Mouse (Mus musculus) adrenal gland, postnatal 10 days (tissue): ENCODE measurements around the gene Aipl1. TPM values are rescaled to one million over a fixed set of nuclear protein-coding genes. Genes with fewer than 3 reads are reported as not detected.

Experiments used
- DNase-seq: peaks from one replicate; pipeline ENCODE4 v3.0.0; 2021; ENCODE audit warnings: mixed read lengths
- total RNA-seq, 2 experiments: library from RNA; stranded (reverse); gene quantifications; 2 replicates each; pipeline ENCODE4 v1.2.3; 2021

Gene Aipl1
- total RNA-seq, 2 experiments from 2014 or later: 0.27 to 0.33 TPM

GRCm38 (mm10) chr11:72050168-72050894 lies 13.0 kb upstream of the Aipl1 start:
- peak; percentile 26 for DNase-seq

GRCm38 (mm10) chr11:72049171-72049759 lies 12.0 kb upstream of the Aipl1 start:
- DNase-seq: no peak

GRCm38 (mm10) chr11:72048730-72049129 lies 11.4 kb upstream of the Aipl1 start:
- DNase-seq: no peak

- peak; percentile 32 for DNase-seq
Measured at GRCm38 (mm10) chr11:72044231-72044630, 6.9 kb upstream of the Aipl1 start.

- peak; percentile 45 for DNase-seq
Measured at GRCm38 (mm10) chr11:72042631-72043030, 5.3 kb upstream of the Aipl1 start.

GRCm38 (mm10) chr11:72041768-72042607 lies 4.7 kb upstream of the Aipl1 start, which contains the start of gene Pimreg:
Pimreg (plus strand) TSS chr11:72042032.
- DNase-seq: peak; percentile 90

GRCm38 (mm10) chr11:72041290-72041767 lies 4.0 kb upstream of the Aipl1 start:
- no peak for DNase-seq

GRCm38 (mm10) chr11:72039599-72040386 lies 2.5 kb upstream of the Aipl1 start:
- no peak for DNase-seq

- peak; percentile 80 for DNase-seq
Measured at GRCm38 (mm10) chr11:72037996-72038395, 687 bp upstream of the Aipl1 start.

- no peak for DNase-seq
Measured at GRCm38 (mm10) chr11:72032589-72032988, 4.7 kb downstream of the Aipl1 start.

GRCm38 (mm10) chr11:72032091-72032490 lies 5.2 kb downstream of the Aipl1 start:
- no peak for DNase-seq

GRCm38 (mm10) chr11:72031353-72031752 lies 6.0 kb downstream of the Aipl1 start:
- DNase-seq: no peak

- peak; percentile 61 for DNase-seq
Measured at GRCm38 (mm10) chr11:72029143-72029542, 8.2 kb downstream of the Aipl1 start.

- no peak for DNase-seq
Measured at GRCm38 (mm10) chr11:72027836-72028235, 9.5 kb downstream of the Aipl1 start.

GRCm38 (mm10) chr11:72026516-72026915 lies 10.8 kb downstream of the Aipl1 start:
- DNase-seq: no peak

- DNase-seq: no peak
Measured at GRCm38 (mm10) chr11:72025843-72026242, 11.5 kb downstream of the Aipl1 start.

GRCm38 (mm10) chr11:72024193-72024781 lies 13.0 kb downstream of the Aipl1 start:
- DNase-seq: peak; percentile 82

GRCm38 (mm10) chr11:72023581-72023980 lies 13.7 kb downstream of the Aipl1 start:
- peak; percentile 26 for DNase-seq

- DNase-seq: no peak
Measured at GRCm38 (mm10) chr11:72022827-72023226, 14.5 kb downstream of the Aipl1 start.

- no peak for DNase-seq
Measured at GRCm38 (mm10) chr11:72021015-72021414, 16.3 kb downstream of the Aipl1 start.

GRCm38 (mm10) chr11:72017253-72017601 lies 20.1 kb downstream of the Aipl1 start:
- no peak for DNase-seq
